ENCODE assay signal across 12 mouse cellular contexts in genomic region chr2:173242874-173243273, GRCm38 (mm10). TPM values are rescaled to one million over a fixed set of nuclear protein-coding genes. Genes with fewer than 3 reads are reported as not detected.
A peak's percentile ranks its signal among the peaks of the same experiment; 100 is the strongest.
DNase-seq lines count a peak whose midpoint lies in the region; ATAC-seq lines count a peak whose summit lies in the region.
"Had no signal": no experiment of that assay in that cellular context is flagged by ENCODE, and none has a peak within 500 bp of the region (broad histone marks: within the 10 kb centered on the region; RNA-seq: fewer than 3 reads in every experiment).

No protein-coding gene starts in this region.

- no peak for ATAC-seq in neural tube, embryonic 15.5 days (ENCODE audit: low FRiP score)
- peak; percentile 71 for ATAC-seq in hindbrain, embryonic 11.5 days (ENCODE audit: low FRiP score)
- ATAC-seq in stomach, embryonic 16.5 days (ENCODE audit: insufficient read depth, low FRiP score) = 0 out of 2 replicates have a peak, but pooled peaks have one; percentile 6
- ATAC-seq: liver, embryonic 12.5 days had no signal

- DNase-seq in neural tube, embryonic 10.5 days (ENCODE audit: extremely low spot score, low spot score) = peak; percentile 57
- DNase-seq in hindbrain, embryonic 11.5 days (ENCODE audit: low spot score) = peak; percentile 79
- peak; percentile 85 for DNase-seq in midbrain, embryonic 10.5 days (ENCODE audit: low spot score)
- DNase-seq in layer of hippocampus, postnatal 36 days = no peak
- no peak for DNase-seq in layer of hippocampus, adult 11-12 months (ENCODE audit: low spot score)
- no peak for DNase-seq in right cerebral cortex, postnatal 4 days
- DNase-seq: kidney, postnatal 4 days had no signal

- no peaks in the 10 kb centered on the region for H3K36me3 ChIP-seq in neural tube, embryonic 15.5 days
- H3K36me3 ChIP-seq in hindbrain, embryonic 11.5 days (ENCODE audit: control insufficient read depth, insufficient read depth, low read length) = no peaks in the 10 kb centered on the region
- H3K36me3 ChIP-seq in midbrain, embryonic 10.5 days = no peaks in the 10 kb centered on the region
- H3K36me3 ChIP-seq in stomach, embryonic 16.5 days (ENCODE audit: control insufficient read depth, insufficient read depth, low read length) = peaks cover 2% of the 10 kb centered on the region; the same call in 1 of the 2 replicates
- H3K36me3 ChIP-seq: heart, embryonic 15.5 days; liver, embryonic 12.5 days had no signal

- H3K4me3 ChIP-seq in neural tube, embryonic 15.5 days (replicated peaks) = no peak overlapping the region
- no peak overlapping the region for H3K4me3 ChIP-seq in hindbrain, embryonic 11.5 days (ENCODE audit: low read depth, low read length)
- H3K4me3 ChIP-seq in midbrain, embryonic 10.5 days = peak overlapping the region; percentile 24; the same call in 1 of the 2 replicates
- no peak overlapping the region for H3K4me3 ChIP-seq in stomach, embryonic 16.5 days (replicated peaks; ENCODE audit: low read length)
- H3K4me3 ChIP-seq: heart, embryonic 15.5 days; liver, embryonic 12.5 days had no signal

- H3K9ac ChIP-seq in neural tube, embryonic 15.5 days (replicated peaks) = no peak overlapping the region
- no peak overlapping the region for H3K9ac ChIP-seq in hindbrain, embryonic 11.5 days (ENCODE audit: low read depth, low read length)
- H3K9ac ChIP-seq in stomach, embryonic 16.5 days (ENCODE audit: low read length) = no peak overlapping the region
- H3K9ac ChIP-seq: heart, embryonic 15.5 days; liver, embryonic 12.5 days had no signal

- no peaks in the 10 kb centered on the region for H3K9me3 ChIP-seq in neural tube, embryonic 15.5 days (replicated peaks)
- no peaks in the 10 kb centered on the region for H3K9me3 ChIP-seq in hindbrain, embryonic 11.5 days (ENCODE audit: control insufficient read depth, low read length)
- no peaks in the 10 kb centered on the region for H3K9me3 ChIP-seq in midbrain, embryonic 10.5 days (replicated peaks)
- no peaks in the 10 kb centered on the region for H3K9me3 ChIP-seq in stomach, embryonic 16.5 days (replicated peaks; ENCODE audit: control insufficient read depth, low read length)
- H3K9me3 ChIP-seq: heart, embryonic 15.5 days; liver, embryonic 12.5 days had no signal

- H3K4me1 ChIP-seq in neural tube, embryonic 15.5 days = peaks cover 74% of the 10 kb centered on the region
- peaks cover 38% of the 10 kb centered on the region for H3K4me1 ChIP-seq in hindbrain, embryonic 11.5 days (replicated peaks; ENCODE audit: control insufficient read depth, insufficient read depth, low read length)
- peaks cover 85% of the 10 kb centered on the region for H3K4me1 ChIP-seq in midbrain, embryonic 10.5 days
- peaks cover 55% of the 10 kb centered on the region for H3K4me1 ChIP-seq in stomach, embryonic 16.5 days (ENCODE audit: control insufficient read depth, insufficient read depth, low read length)
- H3K4me1 ChIP-seq: liver, embryonic 12.5 days had no signal

- H3K27me3 ChIP-seq in neural tube, embryonic 15.5 days (replicated peaks) = no peaks in the 10 kb centered on the region
- H3K27me3 ChIP-seq in hindbrain, embryonic 11.5 days (ENCODE audit: control insufficient read depth, insufficient read depth, low read length) = 0 out of 2 replicates have a peak, but pooled peaks cover 2% of the 10 kb centered on the region
- peaks cover 86% of the 10 kb centered on the region for H3K27me3 ChIP-seq in midbrain, embryonic 10.5 days (ENCODE audit: low read depth, poor library complexity, severe bottlenecking)
- no peaks in the 10 kb centered on the region for H3K27me3 ChIP-seq in stomach, embryonic 16.5 days (ENCODE audit: control insufficient read depth, insufficient read depth, low read length)
- H3K27me3 ChIP-seq: heart, embryonic 15.5 days had no signal

- no peak overlapping the region for H3K4me2 ChIP-seq in neural tube, embryonic 15.5 days
- no peak overlapping the region for H3K4me2 ChIP-seq in hindbrain, embryonic 11.5 days (replicated peaks; ENCODE audit: low read depth, low read length)
- no peak overlapping the region for H3K4me2 ChIP-seq in stomach, embryonic 16.5 days (ENCODE audit: low read depth, low read length)
- H3K4me2 ChIP-seq: heart, embryonic 15.5 days; liver, embryonic 12.5 days had no signal

- 14% methylated on average over 12 of the region's 12 CpGs for WGBS in neural tube, embryonic 15.5 days
- WGBS in hindbrain, embryonic 11.5 days = 9% methylated on average over 12 of the region's 12 CpGs
- 8% methylated on average over 12 of the region's 12 CpGs for WGBS in midbrain, embryonic 10.5 days
- 33% methylated on average over 12 of the region's 12 CpGs for WGBS in stomach, embryonic 16.5 days

- no peak overlapping the region for H3K27ac ChIP-seq in neural tube, embryonic 15.5 days (replicated peaks)
- H3K27ac ChIP-seq in hindbrain, embryonic 11.5 days (ENCODE audit: low read depth, low read length) = peak overlapping the region; percentile 54; the same call in 1 of the 2 replicates
- H3K27ac ChIP-seq in midbrain, embryonic 10.5 days (replicated peaks) = peak overlapping the region; percentile 50
- H3K27ac ChIP-seq in stomach, embryonic 16.5 days (ENCODE audit: low read length) = no peak overlapping the region
- H3K27ac ChIP-seq: heart, embryonic 15.5 days; liver, embryonic 12.5 days; macrophage had no signal

RNA-seq across cellular contexts. Expression of gene Zbp1, which starts 24.2 kb away (rescaled TPM):
- 0.08 and 3.6 TPM in 2 replicates for polyA plus RNA-seq in neural tube, embryonic 15.5 days (2015; fragmentation: Nextera tagmentation; extraction: Ambion mirVana)
- 0.33 TPM in 1 of 2 replicates, not detected in the other for polyA plus RNA-seq in hindbrain, embryonic 11.5 days (2014; fragmentation: Nextera tagmentation; extraction: Ambion mirVana)
- polyA plus RNA-seq in midbrain, embryonic 10.5 days (2016; fragmentation: Nextera tagmentation; extraction: Ambion mirVana) = 0.28 and 0.43 TPM in 2 replicates
- 0.70 and 1.0 TPM in 2 replicates for polyA plus RNA-seq in stomach, embryonic 16.5 days (2015; fragmentation: Nextera tagmentation; extraction: Ambion mirVana)
- under 1 TPM in 1 of 2 experiments, not detected in 1; 0.35 TPM for total RNA-seq in layer of hippocampus, postnatal 36 days (2021)

RNA-seq across cellular contexts. Expression of gene Pmepa1, which starts 33.5 kb away (rescaled TPM):
- polyA plus RNA-seq in neural tube, embryonic 15.5 days (2015; fragmentation: Nextera tagmentation; extraction: Ambion mirVana) = 4.5 and 4.6 TPM in 2 replicates
- polyA plus RNA-seq in hindbrain, embryonic 11.5 days (2014; fragmentation: Nextera tagmentation; extraction: Ambion mirVana) = 3.4 and 5.0 TPM in 2 replicates
- 1.2 and 2.0 TPM in 2 replicates for polyA plus RNA-seq in midbrain, embryonic 10.5 days (2016; fragmentation: Nextera tagmentation; extraction: Ambion mirVana)
- polyA plus RNA-seq in stomach, embryonic 16.5 days (2015; fragmentation: Nextera tagmentation; extraction: Ambion mirVana) = 7.2 and 7.4 TPM in 2 replicates
- total RNA-seq in layer of hippocampus, postnatal 36 days (2021) = 10 to 100 TPM; 20.3 to 23.2 TPM

Comparison
In these comparisons a context has a peak if more than half of its experiments do, and no peak if none do; other contexts are left out.
1. DNase-seq: peak in neural tube, embryonic 10.5 days (single experiment), hindbrain, embryonic 11.5 days (single experiment) and midbrain, embryonic 10.5 days (single experiment); none in layer of hippocampus, postnatal 36 days (0 of 2), layer of hippocampus, adult 11-12 months (single experiment) and right cerebral cortex, postnatal 4 days (single experiment).
2. H3K27ac ChIP-seq: peak in hindbrain, embryonic 11.5 days (single experiment) and midbrain, embryonic 10.5 days (single experiment); none in neural tube, embryonic 15.5 days (single experiment) and stomach, embryonic 16.5 days (single experiment).